Mouse (Mus musculus) midbrain, embryonic 11.5 days (tissue): ENCODE results near the gene Olfr504. TPM values are rescaled to one million over a fixed set of nuclear protein-coding genes. Genes with fewer than 3 reads are reported as not detected.
"Not testable (repeated sequence)": the region's sequence is repeated elsewhere in the genome, so short reads cannot be mapped to it uniquely, and the experiment has no call there.

ENCODE experiments used
- ATAC-seq: fragments of 200-750 bp; cut with Nextera tagmentation; 2 replicates; pipeline ENCODE4 v1.8.0; 2017; ENCODE audit warnings: moderate TSS enrichment, moderate library complexity; ENCODE audit not compliant: low FRiP score
- DNase-seq: peaks from one replicate; pipeline ENCODE4 v3.0.0; 2015; ENCODE audit warnings: low spot score; ENCODE audit errors: missing footprints
- H3K27ac ChIP-seq: fragments of 300-500 bp; sonication (generic); 2 replicates; pipeline ENCODE4 v1.5.1; 2014; ENCODE audit warnings: low read depth, low read length
- H3K27me3 ChIP-seq: fragments of 300-500 bp; sonication (generic); 2 replicates; pipeline ENCODE4 v1.6.1; 2014; ENCODE audit warnings: mild to moderate bottlenecking, low read length, moderate library complexity, mixed read lengths; ENCODE audit not compliant: control insufficient read depth, insufficient read depth
- H3K36me3 ChIP-seq: fragments of 300-500 bp; sonication (generic); 2 replicates; pipeline ENCODE4 v1.6.1; 2014; ENCODE audit warnings: mild to moderate bottlenecking, low read length, moderate library complexity, mixed read lengths; ENCODE audit not compliant: control insufficient read depth, insufficient read depth
- H3K4me1 ChIP-seq: fragments of 300-500 bp; sonication (generic); 2 replicates; pipeline ENCODE4 v1.6.1; 2014; ENCODE audit warnings: low read length; ENCODE audit not compliant: control insufficient read depth, insufficient read depth
- H3K4me2 ChIP-seq: fragments of 300-500 bp; sonication (generic); 2 replicates; pipeline ENCODE4 v1.6.1; 2014; ENCODE audit warnings: mild to moderate bottlenecking, moderate library complexity
- H3K4me3 ChIP-seq: fragments of 300-500 bp; sonication (generic); 2 replicates; pipeline ENCODE4 v1.5.1; 2014; ENCODE audit warnings: low read depth, low read length
- H3K9ac ChIP-seq: fragments of 300-500 bp; sonication (generic); 2 replicates; pipeline ENCODE4 v1.6.1; 2014; ENCODE audit warnings: low read length
- H3K9me3 ChIP-seq: fragments of 300-500 bp; sonication (generic); 2 replicates; pipeline ENCODE4 v1.6.1; 2016; ENCODE audit warnings: low read length; ENCODE audit not compliant: control insufficient read depth
- WGBS: fragments of 180-500 bp; shearing (Covaris S2); extraction: QIAGEN DNeasy Blood & Tissue Kit; methylation state at CpG from one replicate; pipeline ENCODE4 v1.1.7; 2014; 5-methylcytosine and 5-hydroxymethylcytosine counted together
- polyA plus RNA-seq: library from polyadenylated mRNA; unstranded; fragments of >200 nt; fragmentation: Nextera tagmentation; extraction: Ambion mirVana; gene quantifications from 2 replicates; pipeline ENCODE4 v1.2.1, GENCODE M21; 2014

Gene Olfr504
- polyA plus RNA-seq: not detected in 2 replicates

GRCm38 (mm10) chr7:108565693-108566092, at the start of gene Olfr504:
Olfr504 (minus strand) TSS chr7:108565793.
- WGBS: 90% methylated on average over 1 of the region's 1 CpGs
- no peak within 1 kb of the TSS for H3K4me3 ChIP-seq
- no peak within 1 kb of the TSS for H3K4me2 ChIP-seq
- H3K36me3 ChIP-seq: no peaks in the 10 kb centered on the region
- H3K27ac ChIP-seq: no peak within 1 kb of the TSS
- DNase-seq (no peak), ATAC-seq (no peak)
- H3K9ac ChIP-seq: no peak within 1 kb of the TSS
- H3K4me1 ChIP-seq: no peaks in the 10 kb centered on the region
- no peaks in the 10 kb centered on the region for H3K27me3 ChIP-seq
- H3K9me3 ChIP-seq: no peaks in the 10 kb centered on the region

GRCm38 (mm10) chr7:108614110-108614509, 48.5 kb upstream of the Olfr504 start:
- H3K36me3 ChIP-seq: no peaks in the 10 kb centered on the region
- no peak overlapping the region for H3K9ac ChIP-seq
- H3K4me2 ChIP-seq: no peak overlapping the region
- H3K27ac ChIP-seq: no peak overlapping the region
- DNase-seq (no peak), ATAC-seq (no peak)
- 90% methylated on average over 2 of the region's 2 CpGs for WGBS
- H3K27me3 ChIP-seq: no peaks in the 10 kb centered on the region
- H3K9me3 ChIP-seq: no peaks in the 10 kb centered on the region
- H3K4me1 ChIP-seq: no peaks in the 10 kb centered on the region
- H3K4me3 ChIP-seq: no peak overlapping the region

GRCm38 (mm10) chr7:108610487-108610886, 44.9 kb upstream of the Olfr504 start, which contains the start of gene Olfr506:
Olfr506 (plus strand) TSS chr7:108610787.
- Histone ChIP-seq H3K4me2 (no peak within 1 kb of the TSS), H3K4me1 (no peaks in the 10 kb centered on the region), H3K36me3 (no peaks in the 10 kb centered on the region), H3K27me3 (no peaks in the 10 kb centered on the region), H3K9ac (no peak within 1 kb of the TSS), H3K27ac (no peak within 1 kb of the TSS), H3K9me3 (no peaks in the 10 kb centered on the region), H3K4me3 (no peak within 1 kb of the TSS)
- ATAC-seq (no peak), DNase-seq (no peak)

GRCm38 (mm10) chr7:108601916-108602315, 36.3 kb upstream of the Olfr504 start:
- H3K36me3 ChIP-seq, H3K4me2 ChIP-seq, H3K4me3 ChIP-seq, H3K9ac ChIP-seq, DNase-seq, H3K4me1 ChIP-seq, H3K27ac ChIP-seq, H3K27me3 ChIP-seq, H3K9me3 ChIP-seq, ATAC-seq: not testable (repeated sequence)
- 72% methylated on average over 3 of the region's 3 CpGs for WGBS

- ATAC-seq: no peak; the same call in 1 of the 2 replicates
- DNase-seq: no peak
- Histone ChIP-seq H3K9ac (no peak overlapping the region), H3K36me3 (no peaks in the 10 kb centered on the region), H3K27me3 (no peaks in the 10 kb centered on the region), H3K4me2 (no peak overlapping the region), H3K4me1 (no peaks in the 10 kb centered on the region), H3K4me3 (no peak overlapping the region), H3K27ac (no peak overlapping the region), H3K9me3 (no peaks in the 10 kb centered on the region)
- 92% methylated on average over 1 of the region's 1 CpGs for WGBS
These were observed 24.2 kb upstream of the Olfr504 start for GRCm38 (mm10) chr7:108589797-108590196.

GRCm38 (mm10) chr7:108544227-108544626, 21.4 kb downstream of the Olfr504 start, which contains the start of gene Olfr503:
Olfr503 (plus strand) TSS chr7:108544527.
- not testable (repeated sequence) for ATAC-seq, H3K36me3 ChIP-seq, DNase-seq, H3K9ac ChIP-seq, H3K4me1 ChIP-seq, H3K4me3 ChIP-seq, H3K4me2 ChIP-seq, H3K27me3 ChIP-seq, H3K9me3 ChIP-seq, H3K27ac ChIP-seq
- WGBS: 75% methylated on average over 1 of the region's 1 CpGs

GRCm38 (mm10) chr7:108542416-108542815, 23.2 kb downstream of the Olfr504 start:
- DNase-seq (no peak), ATAC-seq (no peak)
- Histone ChIP-seq H3K4me2 (no peak overlapping the region), H3K4me1 (no peaks in the 10 kb centered on the region), H3K4me3 (no peak overlapping the region), H3K9ac (no peak overlapping the region), H3K27me3 (no peaks in the 10 kb centered on the region), H3K36me3 (no peaks in the 10 kb centered on the region), H3K9me3 (no peaks in the 10 kb centered on the region), H3K27ac (no peak overlapping the region)
- WGBS: 88% methylated on average over 13 of the region's 13 CpGs

- Histone ChIP-seq H3K27ac (no peak within 1 kb of the TSS), H3K27me3 (no peaks in the 10 kb centered on the region), H3K36me3 (no peaks in the 10 kb centered on the region), H3K4me2 (no peak within 1 kb of the TSS), H3K9ac (no peak within 1 kb of the TSS), H3K4me1 (no peaks in the 10 kb centered on the region), H3K4me3 (no peak within 1 kb of the TSS), H3K9me3 (no peaks in the 10 kb centered on the region)
- WGBS: 86% methylated on average over 1 of the region's 1 CpGs
- DNase-seq (no peak), ATAC-seq (no peak)
These were observed 40.6 kb downstream of the Olfr504 start, which contains the start of gene Olfr502 for GRCm38 (mm10) chr7:108524965-108525364. Olfr502 (minus strand) TSS chr7:108525065.
